Mouse (Mus musculus) 416B (cell line): ENCODE results near the gene Slx.
"Not testable (repeated sequence)": the region's sequence is repeated elsewhere in the genome, so short reads cannot be mapped to it uniquely, and the experiment has no call there.

Experiments used
- DNase-seq: peaks from one replicate; pipeline ENCODE4 v3.0.0; 2011; ENCODE audit warnings: low read depth

Slx gene

GRCm38 (mm10) chrX:26545465-26545864 is at the start of gene Slx:
Gene Slx, minus strand, starts transcription at chrX:26545565.
- not testable (repeated sequence) for DNase-seq
